Mouse (Mus musculus) limb, embryonic 13.5 days (tissue): ENCODE measurements around the gene Ttc23l. TPM values are rescaled to one million over a fixed set of nuclear protein-coding genes. Genes with fewer than 3 reads are reported as not detected.

Source experiments
- ATAC-seq: fragments of 200-750 bp; cut with Nextera tagmentation; 2 replicates; pipeline ENCODE4 v1.8.0; 2017; ENCODE audit warnings: low read depth, moderate number of reproducible peaks, moderate TSS enrichment; ENCODE audit not compliant: low FRiP score
- H3K27ac ChIP-seq: fragments of 300-500 bp; sonication (generic); 2 replicates; pipeline ENCODE4 v1.5.1; 2015; ENCODE audit warnings: inconsistent platforms, mild to moderate bottlenecking, moderate library complexity
- H3K27me3 ChIP-seq: fragments of 300-500 bp; sonication (generic); 2 replicates; pipeline ENCODE4 v1.6.1; 2015; ENCODE audit warnings: mild to moderate bottlenecking, inconsistent platforms
- H3K36me3 ChIP-seq: fragments of 300-500 bp; sonication (generic); 2 replicates; pipeline ENCODE4 v1.6.1; 2015; ENCODE audit warnings: inconsistent platforms, mild to moderate bottlenecking, moderate library complexity
- H3K4me1 ChIP-seq: fragments of 300-500 bp; sonication (generic); 2 replicates; pipeline ENCODE4 v1.6.1; 2015; ENCODE audit warnings: inconsistent platforms
- H3K4me2 ChIP-seq: fragments of 300-500 bp; sonication (generic); replicated peaks from 2 replicates; pipeline ENCODE4 v1.6.1; 2015; ENCODE audit warnings: inconsistent platforms, mild to moderate bottlenecking, moderate library complexity
- H3K4me3 ChIP-seq: fragments of 300-500 bp; sonication (generic); 2 replicates; pipeline ENCODE4 v1.5.1; 2015; ENCODE audit warnings: moderate library complexity, mild to moderate bottlenecking, inconsistent platforms
- H3K9ac ChIP-seq: fragments of 300-500 bp; sonication (generic); 2 replicates; pipeline ENCODE4 v1.6.1; 2015; ENCODE audit warnings: mild to moderate bottlenecking, inconsistent platforms
- H3K9me3 ChIP-seq: fragments of 300-500 bp; sonication (generic); 2 replicates; pipeline ENCODE4 v1.6.1; 2016; ENCODE audit warnings: inconsistent platforms
- WGBS: fragments of 180-500 bp; shearing (Covaris S2); methylation state at CpG from one replicate; pipeline ENCODE4 v1.1.7; 2015; 5-methylcytosine and 5-hydroxymethylcytosine counted together
- polyA plus RNA-seq: library from polyadenylated mRNA; unstranded; fragments of >200 nt; fragmentation: Nextera tagmentation; extraction: Ambion mirVana; gene quantifications from 2 replicates; pipeline ENCODE4 v1.2.1, GENCODE M21; 2015

Ttc23l gene
- polyA plus RNA-seq = not detected in 2 replicates

DNA sequence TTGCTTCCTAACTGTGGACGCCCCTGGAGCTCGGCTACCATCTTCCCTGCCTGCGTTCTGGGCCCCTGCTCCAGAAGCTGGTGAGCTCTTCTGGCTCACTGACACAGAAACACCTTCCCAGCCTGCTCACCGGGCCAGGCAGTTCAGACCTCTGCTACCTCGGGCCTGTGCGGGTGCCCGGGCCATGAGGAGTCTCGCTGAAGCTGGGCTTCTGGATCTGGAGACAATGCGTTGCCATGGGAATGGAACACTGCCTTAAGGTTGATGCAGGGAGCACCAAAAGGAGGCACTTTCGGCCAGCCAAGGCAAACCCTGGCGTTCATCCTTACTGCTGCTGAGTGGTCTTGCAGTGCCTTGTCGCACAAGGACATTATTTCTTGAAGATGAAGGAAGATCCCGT is at the start of gene Ttc23l:
Gene Ttc23l (minus strand): TSS at position 204 of the 400 bp plus-strand sequence.
- Histone ChIP-seq H3K27ac (no peak within 1 kb of the TSS), H3K4me1 (no peaks in the 10 kb centered on the region), H3K9ac (no peak within 1 kb of the TSS), H3K4me3 (no peak within 1 kb of the TSS), H3K4me2 (no peak within 1 kb of the TSS), H3K9me3 (no peaks in the 10 kb centered on the region), H3K36me3 (no peaks in the 10 kb centered on the region), H3K27me3 (no peaks in the 10 kb centered on the region)
- WGBS = 90% methylated on average over 13 of the region's 13 CpGs
- no peak for ATAC-seq

- no peak for ATAC-seq
Observed at GRCm38 (mm10) chr15:10599413-10599812, 40.9 kb upstream of the Ttc23l start.

DNA sequence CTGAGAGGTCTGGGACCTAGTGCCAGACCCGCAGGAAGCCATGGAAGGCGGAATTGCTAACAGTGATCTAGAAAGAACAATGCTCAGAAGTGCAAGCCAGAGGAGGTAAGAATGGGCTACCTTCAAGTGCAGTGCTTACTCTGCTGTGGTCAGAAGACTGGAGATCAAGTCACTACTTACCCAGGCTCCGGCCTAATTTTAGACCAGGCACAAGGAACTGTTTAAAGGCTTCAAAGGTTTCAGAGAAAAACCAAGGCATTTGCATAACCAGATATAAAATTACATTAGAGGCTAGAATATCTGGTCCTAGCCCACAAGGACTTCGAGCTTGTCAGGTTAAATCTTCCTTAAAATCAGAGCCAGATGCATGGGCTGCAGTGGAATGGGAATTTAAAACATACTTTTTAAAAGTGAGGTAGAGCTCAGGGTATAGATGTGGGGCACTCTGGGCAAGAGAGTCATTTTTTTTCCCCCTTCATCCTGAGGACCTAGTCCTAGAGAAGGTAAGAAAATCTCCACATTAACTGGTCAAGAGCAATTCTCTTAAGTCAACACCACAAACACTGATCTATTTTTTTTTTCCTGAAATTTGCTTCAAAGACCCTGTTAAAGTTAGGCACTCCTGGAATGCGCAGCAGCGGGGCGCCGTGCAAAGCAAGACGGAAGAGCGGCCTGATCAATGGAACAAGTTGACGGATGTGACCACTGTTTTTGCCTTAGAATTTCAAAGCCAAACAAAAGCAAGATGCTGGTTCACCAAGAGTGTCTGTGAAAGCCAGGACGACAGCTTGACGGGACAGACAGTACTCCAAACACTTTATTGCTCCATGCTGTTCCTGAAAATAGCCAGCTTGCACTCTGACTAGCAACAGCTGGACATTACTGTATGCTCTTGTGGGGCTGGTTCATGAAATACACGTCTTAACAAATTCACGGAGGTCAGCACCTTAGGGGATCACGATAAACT is 40.1 kb upstream of the Ttc23l start:
- Histone ChIP-seq H3K4me1 (peaks cover 67% of the 10 kb centered on the region), H3K9ac (no peak overlapping the region; the same call in 1 of the 2 replicates), H3K4me3 (no peak overlapping the region), H3K4me2 (peak overlapping the region; percentile 7; the same call in 1 of the 2 replicates), H3K36me3 (peaks cover 6% of the 10 kb centered on the region), H3K27ac (peak overlapping the region; percentile 75), H3K9me3 (no peaks in the 10 kb centered on the region), H3K27me3 (no peaks in the 10 kb centered on the region)
- WGBS = 25% methylated on average over 16 of the region's 16 CpGs
- ATAC-seq = peak; percentile 22; the same call in 1 of the 2 replicates

More at GRCm38 (mm10) chr15:10599413-10599812, 40.9 kb upstream of the Ttc23l start:
- Histone ChIP-seq H3K4me3 (no peak overlapping the region), H3K27ac (peak overlapping the region; percentile 75), H3K4me2 (0 out of 2 replicates have a peak overlapping the region, but pooled peaks have one; percentile 7), H3K9me3 (peaks cover 7% of the 10 kb centered on the region; the same call in 1 of the 2 replicates), H3K36me3 (peaks cover 15% of the 10 kb centered on the region), H3K9ac (no peak overlapping the region), H3K27me3 (no peaks in the 10 kb centered on the region), H3K4me1 (peaks cover 65% of the 10 kb centered on the region)
- 76% methylated on average over 7 of the region's 7 CpGs for WGBS

- no peaks in the 10 kb centered on the region for H3K9me3 ChIP-seq
- peaks cover 70% of the 10 kb centered on the region for H3K4me1 ChIP-seq
- no peak for ATAC-seq
- 93% methylated on average over 9 of the region's 9 CpGs for WGBS
- no peaks in the 10 kb centered on the region for H3K27me3 ChIP-seq
- peaks cover 6% of the 10 kb centered on the region; the same call in 1 of the 2 replicates for H3K36me3 ChIP-seq
- no peak overlapping the region for H3K4me3 ChIP-seq
- H3K9ac ChIP-seq = no peak overlapping the region
- H3K4me2 ChIP-seq = no peak overlapping the region
- H3K27ac ChIP-seq = no peak overlapping the region
Observed at GRCm38 (mm10) chr15:10596871-10597270, 38.4 kb upstream of the Ttc23l start.

- ATAC-seq = no peak
- Histone ChIP-seq H3K36me3 (peaks cover 6% of the 10 kb centered on the region; the same call in 1 of the 2 replicates), H3K9me3 (no peaks in the 10 kb centered on the region), H3K27me3 (no peaks in the 10 kb centered on the region), H3K4me3 (no peak overlapping the region), H3K27ac (no peak overlapping the region), H3K4me1 (peaks cover 61% of the 10 kb centered on the region), H3K4me2 (no peak overlapping the region), H3K9ac (no peak overlapping the region)
- WGBS = 61% methylated on average over 6 of the region's 6 CpGs
Observed at GRCm38 (mm10) chr15:10595408-10595807, 36.9 kb upstream of the Ttc23l start.

DNA sequence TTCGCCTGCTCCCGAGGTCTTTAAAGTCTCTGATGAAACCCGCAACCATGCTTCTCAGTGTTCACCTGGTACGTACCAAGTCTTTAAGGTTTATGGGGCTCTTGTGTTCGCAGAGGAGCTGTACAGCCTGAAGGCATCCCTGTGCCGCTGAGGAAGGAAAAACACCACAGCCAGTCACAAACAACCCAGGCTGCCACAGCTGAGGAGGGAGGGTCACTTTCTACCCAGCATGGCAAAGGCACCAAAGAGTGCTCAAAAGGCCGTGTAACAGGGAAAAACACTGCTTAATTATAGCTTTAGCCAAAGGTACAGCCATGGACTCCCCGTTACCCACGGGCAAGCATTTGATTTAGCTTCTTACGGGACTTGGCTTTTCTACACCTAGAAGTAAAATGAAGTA is 36.4 kb upstream of the Ttc23l start:
- Histone ChIP-seq H3K27ac (peak overlapping the region; percentile 52; the same call in 1 of the 2 replicates), H3K4me1 (peaks cover 58% of the 10 kb centered on the region), H3K9me3 (no peaks in the 10 kb centered on the region), H3K4me3 (no peak overlapping the region), H3K27me3 (no peaks in the 10 kb centered on the region), H3K4me2 (peak overlapping the region; percentile 21; the same call in 1 of the 2 replicates), H3K9ac (no peak overlapping the region), H3K36me3 (peaks cover 6% of the 10 kb centered on the region; the same call in 1 of the 2 replicates)
- no peak for ATAC-seq
- 28% methylated on average over 10 of the region's 10 CpGs for WGBS

- Histone ChIP-seq H3K4me3 (no peak overlapping the region), H3K9ac (no peak overlapping the region), H3K27me3 (no peaks in the 10 kb centered on the region), H3K4me2 (no peak overlapping the region), H3K27ac (no peak overlapping the region), H3K36me3 (peaks cover 21% of the 10 kb centered on the region), H3K4me1 (peaks cover 40% of the 10 kb centered on the region), H3K9me3 (no peaks in the 10 kb centered on the region)
- 89% methylated on average over 6 of the region's 6 CpGs for WGBS
- no peak for ATAC-seq
Observed at GRCm38 (mm10) chr15:10593094-10593493, 34.6 kb upstream of the Ttc23l start.

DNA sequence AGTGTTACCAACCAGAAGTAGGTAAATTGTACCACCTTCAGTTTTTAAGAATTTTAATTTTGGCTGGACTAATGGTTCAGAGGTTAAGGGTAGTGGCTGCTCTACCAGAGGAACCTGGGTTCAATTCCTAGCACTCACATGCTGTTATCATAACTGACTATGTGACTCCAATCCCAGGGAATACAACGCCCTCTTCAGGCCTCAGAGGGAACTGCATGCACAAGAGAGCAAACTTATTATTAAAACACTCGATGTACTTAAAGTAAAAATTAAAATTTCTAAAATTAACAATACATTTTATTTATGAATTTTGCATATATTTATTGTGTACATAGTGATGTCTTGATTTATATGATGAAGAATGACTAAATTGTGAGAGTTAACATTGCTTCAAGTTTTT is 28.1 kb upstream of the Ttc23l start:
- Histone ChIP-seq H3K4me2 (no peak overlapping the region), H3K9ac (no peak overlapping the region), H3K27ac (no peak overlapping the region), H3K9me3 (no peaks in the 10 kb centered on the region), H3K4me1 (no peaks in the 10 kb centered on the region), H3K4me3 (no peak overlapping the region), H3K27me3 (no peaks in the 10 kb centered on the region), H3K36me3 (peaks cover 50% of the 10 kb centered on the region)
- 82% methylated on average over 2 of the region's 2 CpGs for WGBS
- no peak for ATAC-seq

DNA sequence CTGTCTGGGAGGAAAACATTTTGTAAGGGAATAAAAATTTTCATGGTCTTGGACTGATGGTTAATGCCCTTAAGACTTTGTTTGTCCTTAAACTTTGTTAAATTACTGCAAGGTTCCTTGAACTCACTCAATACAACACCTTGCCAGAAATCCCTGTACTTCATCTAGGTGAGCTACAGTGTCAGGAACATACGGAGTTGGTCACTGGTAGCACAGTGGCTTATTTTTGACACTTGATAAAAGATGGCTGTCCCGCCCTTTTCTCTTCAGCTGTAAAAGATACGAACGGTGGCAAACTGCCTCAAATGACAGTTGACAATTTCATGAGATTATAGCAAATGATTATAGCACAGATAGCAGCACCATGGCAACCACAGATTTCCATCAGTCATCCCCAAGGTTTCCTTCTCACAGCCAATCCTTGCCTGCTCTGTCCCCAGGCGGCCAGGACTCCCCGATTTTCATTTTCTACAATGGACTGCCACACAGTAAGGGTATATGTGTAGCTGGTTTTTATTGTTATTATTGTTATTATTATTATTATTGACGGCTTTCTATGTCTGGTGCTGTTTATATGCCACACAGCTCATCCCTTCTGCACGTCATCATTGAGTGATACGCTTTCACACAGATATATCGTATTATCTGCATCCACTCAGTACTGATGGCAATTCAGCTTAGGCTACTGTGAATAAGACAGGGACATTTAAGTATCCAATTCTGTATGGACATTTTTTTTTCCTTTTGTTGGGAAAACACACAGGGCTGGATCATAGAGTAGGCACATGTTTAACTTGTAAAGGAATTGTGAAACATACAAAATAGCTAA is 26.1 kb upstream of the Ttc23l start:
- no peaks in the 10 kb centered on the region for H3K4me1 ChIP-seq
- H3K4me3 ChIP-seq = no peak overlapping the region
- no peak for ATAC-seq
- H3K9ac ChIP-seq = no peak overlapping the region
- H3K27ac ChIP-seq = no peak overlapping the region
- H3K9me3 ChIP-seq = no peaks in the 10 kb centered on the region
- H3K4me2 ChIP-seq = no peak overlapping the region
- H3K27me3 ChIP-seq = no peaks in the 10 kb centered on the region
- H3K36me3 ChIP-seq = peaks cover 47% of the 10 kb centered on the region
- WGBS = 87% methylated on average over 10 of the region's 10 CpGs

DNA sequence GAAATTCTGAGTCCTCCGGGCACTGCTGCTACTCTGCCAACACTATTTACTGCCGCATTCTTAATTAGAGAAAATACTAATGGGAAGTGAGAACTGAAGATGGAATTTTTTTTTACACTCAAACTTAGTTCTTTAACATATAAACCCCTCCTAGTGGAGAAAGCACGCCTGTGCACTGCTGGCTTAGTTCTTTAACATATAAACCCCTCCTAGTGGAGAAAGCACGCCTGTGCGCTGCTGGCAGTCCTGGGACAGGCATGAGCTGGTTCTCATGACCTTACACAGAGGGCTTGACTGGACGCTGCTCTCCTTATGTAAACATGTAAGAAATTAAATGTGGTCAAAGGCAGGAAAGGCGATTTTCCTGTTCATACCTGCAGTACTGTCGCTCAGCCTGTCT is 24.9 kb upstream of the Ttc23l start:
- peaks cover 45% of the 10 kb centered on the region for H3K36me3 ChIP-seq
- no peaks in the 10 kb centered on the region for H3K27me3 ChIP-seq
- H3K4me2 ChIP-seq = no peak overlapping the region
- WGBS = 46% methylated on average over 8 of the region's 8 CpGs
- H3K4me1 ChIP-seq = no peaks in the 10 kb centered on the region
- no peak overlapping the region for H3K27ac ChIP-seq
- ATAC-seq = peak; percentile 86
- no peak overlapping the region for H3K9ac ChIP-seq
- H3K9me3 ChIP-seq = no peaks in the 10 kb centered on the region
- H3K4me3 ChIP-seq = no peak overlapping the region

- H3K4me1 ChIP-seq = no peaks in the 10 kb centered on the region
- H3K9ac ChIP-seq = no peak overlapping the region
- H3K4me2 ChIP-seq = no peak overlapping the region
- no peak for ATAC-seq
- WGBS = 74% methylated on average over 3 of the region's 3 CpGs
- peaks cover 60% of the 10 kb centered on the region for H3K36me3 ChIP-seq
- no peaks in the 10 kb centered on the region for H3K9me3 ChIP-seq
- no peak overlapping the region for H3K27ac ChIP-seq
- H3K27me3 ChIP-seq = no peaks in the 10 kb centered on the region
- no peak overlapping the region for H3K4me3 ChIP-seq
Observed at GRCm38 (mm10) chr15:10579159-10579558, 20.7 kb upstream of the Ttc23l start.

DNA sequence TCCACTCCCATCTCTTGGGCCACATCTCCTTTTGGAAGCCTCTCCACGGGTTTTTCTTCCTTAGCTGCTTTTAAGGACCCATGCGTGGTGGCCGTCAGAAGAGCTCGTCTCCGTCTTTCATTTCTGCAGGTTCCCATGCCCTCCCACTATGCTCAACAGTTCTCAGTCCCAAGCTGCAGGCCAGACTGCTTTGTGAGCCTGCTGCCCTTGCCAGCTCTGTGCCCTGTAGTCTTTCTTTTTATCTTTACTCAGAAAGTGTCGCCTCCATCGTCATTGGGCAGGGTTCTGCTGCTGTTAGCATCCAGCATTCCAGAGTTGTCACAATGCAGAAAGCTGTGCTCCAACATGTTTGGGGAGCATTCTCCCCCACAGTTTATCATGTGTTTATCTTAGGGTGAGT is 8.0 kb upstream of the Ttc23l start:
- no peak overlapping the region for H3K4me2 ChIP-seq
- peaks cover 54% of the 10 kb centered on the region for H3K36me3 ChIP-seq
- H3K9ac ChIP-seq = no peak overlapping the region
- H3K9me3 ChIP-seq = peaks cover 4% of the 10 kb centered on the region; the same call in 1 of the 2 replicates
- no peak overlapping the region for H3K27ac ChIP-seq
- H3K4me3 ChIP-seq = no peak overlapping the region
- no peaks in the 10 kb centered on the region for H3K4me1 ChIP-seq
- no peak for ATAC-seq
- no peaks in the 10 kb centered on the region for H3K27me3 ChIP-seq
- 86% methylated on average over 7 of the region's 7 CpGs for WGBS
